Mouse (Mus musculus) forebrain, embryonic 11.5 days (tissue): ENCODE measurements around the gene Zfp217. TPM values are rescaled to one million over a fixed set of nuclear protein-coding genes. Genes with fewer than 3 reads are reported as not detected.

Experiments used
- ATAC-seq: fragments of 200-750 bp; cut with Nextera tagmentation; replicated peaks from 2 replicates; pipeline ENCODE4 v1.8.0; 2017; ENCODE audit warnings: moderate TSS enrichment; ENCODE audit not compliant: low FRiP score
- DNase-seq: peaks from one replicate; pipeline ENCODE4 v3.0.0-alpha.2; 2017; ENCODE audit warnings: low spot score
- H3K27ac ChIP-seq: fragments of 300-500 bp; sonication (generic); 2 replicates; pipeline ENCODE4 v1.5.1; 2014; ENCODE audit warnings: low read depth, low read length
- H3K27me3 ChIP-seq: fragments of 300-500 bp; sonication (generic); 2 replicates; pipeline ENCODE4 v1.6.1; 2014; ENCODE audit warnings: mild to moderate bottlenecking, low read length, mixed read lengths; ENCODE audit not compliant: control insufficient read depth, insufficient read depth
- H3K36me3 ChIP-seq: fragments of 300-500 bp; sonication (generic); 2 replicates; pipeline ENCODE4 v1.6.1; 2014; ENCODE audit warnings: mild to moderate bottlenecking, low read length, moderate library complexity, mixed read lengths; ENCODE audit not compliant: control insufficient read depth, insufficient read depth
- H3K4me1 ChIP-seq: fragments of 300-500 bp; sonication (generic); replicated peaks from 2 replicates; pipeline ENCODE4 v1.6.1; 2014; ENCODE audit warnings: low read length, mixed read lengths; ENCODE audit not compliant: control insufficient read depth, insufficient read depth
- H3K4me2 ChIP-seq: fragments of 300-500 bp; sonication (generic); 2 replicates; pipeline ENCODE4 v1.6.1; 2014; ENCODE audit warnings: low read depth, mild to moderate bottlenecking, low read length, moderate library complexity, mixed read lengths; ENCODE audit not compliant: severe bottlenecking
- H3K4me3 ChIP-seq: fragments of 300-500 bp; sonication (generic); 2 replicates; pipeline ENCODE4 v1.5.1; 2014; ENCODE audit warnings: low read depth, low read length
- H3K9ac ChIP-seq: fragments of 300-500 bp; sonication (generic); 2 replicates; pipeline ENCODE4 v1.6.1; 2014; ENCODE audit warnings: low read length
- H3K9me3 ChIP-seq: fragments of 300-500 bp; sonication (generic); 2 replicates; pipeline ENCODE4 v1.6.1; 2016; ENCODE audit warnings: low read length, mixed read lengths; ENCODE audit not compliant: control insufficient read depth
- WGBS: fragments of 180-500 bp; shearing (Covaris S2); extraction: QIAGEN DNeasy Blood & Tissue Kit; methylation state at CpG from one replicate; pipeline ENCODE4 v1.1.7; 2014; 5-methylcytosine and 5-hydroxymethylcytosine counted together
- polyA plus RNA-seq: library from polyadenylated mRNA; unstranded; fragments of >200 nt; fragmentation: Nextera tagmentation; extraction: Ambion mirVana; gene quantifications from 2 replicates; pipeline ENCODE4 v1.2.1, GENCODE M21; 2014

Gene Zfp217
- polyA plus RNA-seq, 1 experiment from 2014 or later, result 3.8 TPM

DNA sequence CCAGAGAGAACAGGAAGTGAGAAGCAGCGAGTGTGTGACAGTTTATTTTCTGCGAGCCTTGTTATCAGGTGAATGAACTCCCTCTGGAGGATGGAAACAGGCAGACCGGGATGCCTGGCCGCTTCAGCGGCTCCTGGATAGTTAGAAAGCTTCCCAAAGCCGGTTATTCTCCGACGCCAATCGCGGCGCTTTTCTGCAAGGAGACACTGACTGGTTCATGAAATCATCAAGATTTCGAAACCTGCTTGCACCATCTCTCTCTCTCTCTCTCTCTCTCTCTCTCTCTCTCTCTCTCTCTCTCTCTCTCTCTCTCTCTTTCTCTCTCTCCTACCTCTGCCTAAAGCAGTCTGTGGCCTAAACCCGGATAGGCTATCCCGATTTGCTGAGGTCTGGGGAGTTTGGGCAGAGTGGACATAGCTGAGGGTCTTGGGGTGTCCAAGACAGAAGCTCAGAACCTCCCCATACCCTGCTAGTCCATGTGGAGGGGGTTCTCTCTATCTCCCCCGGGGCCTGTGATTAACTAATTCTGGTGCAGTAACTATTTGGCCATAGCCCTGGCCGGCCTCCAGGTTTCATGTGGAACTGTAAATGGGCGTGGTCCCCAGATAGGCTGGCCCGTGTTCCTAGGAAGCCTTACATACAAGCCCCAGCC, 7.3 kb upstream of the Zfp217 start:
- DNase-seq, result peak; percentile 64
- no peak overlapping the region for H3K27ac ChIP-seq
- 15% methylated on average over 18 of the region's 18 CpGs for WGBS

DNA sequence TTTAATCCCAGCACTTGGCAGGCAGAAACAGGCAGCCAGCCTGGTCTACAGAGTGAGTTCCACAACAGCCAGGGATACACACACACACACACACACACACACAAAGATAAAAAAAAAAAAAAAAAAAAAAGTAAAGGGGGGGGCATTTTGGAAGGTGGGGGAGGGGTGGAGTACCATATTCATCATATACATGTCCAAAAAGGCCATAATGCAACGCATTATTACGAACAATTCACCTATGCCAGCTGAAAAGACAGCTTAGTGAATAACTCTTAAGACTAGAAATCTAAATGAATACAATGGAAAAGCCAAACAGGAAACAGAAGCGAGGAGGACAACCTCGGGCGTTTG, 6.8 kb upstream of the Zfp217 start:
- peaks cover 7% of the 10 kb centered on the region; the same call in 1 of the 2 replicates for H3K4me1 ChIP-seq
- H3K9me3 ChIP-seq, result no peaks in the 10 kb centered on the region
- 0 out of 2 replicates have a peak overlapping the region, but pooled peaks have one; percentile 1 for H3K9ac ChIP-seq
- ATAC-seq (no peak), DNase-seq (no peak)
- peak overlapping the region; percentile 44 for H3K4me2 ChIP-seq
- H3K27ac ChIP-seq, result no peak overlapping the region
- H3K36me3 ChIP-seq, result no peaks in the 10 kb centered on the region
- WGBS, result 17% methylated on average over 5 of the region's 5 CpGs
- H3K27me3 ChIP-seq, result no peaks in the 10 kb centered on the region; the same call in 1 of the 2 replicates
- H3K4me3 ChIP-seq, result peak overlapping the region; percentile 1; the same call in 1 of the 2 replicates

More for the DNA sequence above, 7.3 kb upstream of the Zfp217 start:
- Histone ChIP-seq H3K4me3 (peak overlapping the region; percentile 1; the same call in 1 of the 2 replicates), H3K9me3 (no peaks in the 10 kb centered on the region), H3K4me2 (peak overlapping the region; percentile 44), H3K36me3 (no peaks in the 10 kb centered on the region), H3K9ac (0 out of 2 replicates have a peak overlapping the region, but pooled peaks have one; percentile 1), H3K4me1 (peaks cover 7% of the 10 kb centered on the region; the same call in 1 of the 2 replicates), H3K27me3 (no peaks in the 10 kb centered on the region; the same call in 1 of the 2 replicates)
- 0 out of 2 replicates have a peak, but pooled peaks have one; percentile 42 for ATAC-seq

DNA sequence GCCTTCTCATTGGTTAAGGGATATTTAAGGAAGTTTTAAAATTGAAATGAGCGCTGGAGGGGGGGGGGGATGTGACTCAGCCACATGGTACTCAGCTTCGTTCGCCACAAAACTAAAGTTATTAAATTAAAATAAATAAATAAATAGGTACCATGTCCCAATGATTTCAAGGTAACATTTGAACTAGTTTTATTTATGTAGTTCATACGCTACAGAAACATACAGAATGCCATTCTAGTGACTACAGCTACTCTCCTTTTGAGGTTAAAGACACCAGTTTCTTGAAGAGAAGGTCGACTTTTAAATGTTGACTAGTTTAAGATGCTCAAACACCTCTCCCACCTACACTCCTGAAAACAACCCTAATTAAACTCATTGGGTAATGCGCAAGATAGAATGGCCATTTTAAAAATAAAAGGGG, 6.4 kb upstream of the Zfp217 start:
- DNase-seq (no peak), ATAC-seq (no peak)
- peak overlapping the region; percentile 59; the same call in 1 of the 2 replicates for H3K4me2 ChIP-seq
- 17% methylated on average over 6 of the region's 6 CpGs for WGBS
- no peaks in the 10 kb centered on the region for H3K36me3 ChIP-seq
- peaks cover 7% of the 10 kb centered on the region; the same call in 1 of the 2 replicates for H3K4me1 ChIP-seq
- no peaks in the 10 kb centered on the region; the same call in 1 of the 2 replicates for H3K27me3 ChIP-seq
- H3K27ac ChIP-seq, result no peak overlapping the region
- no peak overlapping the region for H3K4me3 ChIP-seq
- H3K9me3 ChIP-seq, result no peaks in the 10 kb centered on the region
- H3K9ac ChIP-seq, result no peak overlapping the region

GRCm38 (mm10) chr2:170153421-170154271, 5.7 kb upstream of the Zfp217 start:
- Histone ChIP-seq H3K36me3 (no peaks in the 10 kb centered on the region), H3K9me3 (no peaks in the 10 kb centered on the region), H3K27ac (no peak overlapping the region), H3K9ac (peak overlapping the region; percentile 54), H3K4me3 (peak overlapping the region; percentile 26), H3K27me3 (no peaks in the 10 kb centered on the region; the same call in 1 of the 2 replicates), H3K4me2 (peak overlapping the region; percentile 59), H3K4me1 (peaks cover 7% of the 10 kb centered on the region; the same call in 1 of the 2 replicates)
- WGBS, result 1% methylated on average over 37 of the region's 37 CpGs
- 0 out of 2 replicates have a peak, but pooled peaks have one; percentile 34 for ATAC-seq
- peak; percentile 60 for DNase-seq

DNA sequence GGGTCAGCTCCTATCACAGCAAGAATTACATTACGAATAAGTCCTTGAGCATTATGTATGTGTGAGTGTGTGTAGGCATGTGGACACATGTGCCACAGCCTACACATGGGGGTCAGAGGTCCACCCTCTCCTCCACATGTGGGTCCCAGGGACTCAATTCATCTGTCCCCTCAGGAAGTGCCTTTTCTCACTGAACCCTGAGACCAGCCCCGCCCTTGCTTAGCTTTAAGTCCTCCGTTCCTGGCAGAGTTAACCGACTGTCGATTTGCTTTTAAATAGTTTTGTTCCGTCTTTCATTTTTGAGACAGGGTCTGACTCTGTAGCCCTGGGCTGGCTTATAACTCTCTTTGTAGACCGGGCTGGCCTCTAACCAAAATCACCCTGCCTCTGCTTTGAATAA, 5.0 kb upstream of the Zfp217 start:
- H3K36me3 ChIP-seq, result no peaks in the 10 kb centered on the region
- no peak overlapping the region for H3K9ac ChIP-seq
- DNase-seq (no peak), ATAC-seq (peak; percentile 28; the same call in 1 of the 2 replicates)
- peak overlapping the region; percentile 59; the same call in 1 of the 2 replicates for H3K4me2 ChIP-seq
- 30% methylated on average over 7 of the region's 7 CpGs for WGBS
- H3K9me3 ChIP-seq, result no peaks in the 10 kb centered on the region
- H3K27me3 ChIP-seq, result no peaks in the 10 kb centered on the region; the same call in 1 of the 2 replicates
- no peak overlapping the region for H3K27ac ChIP-seq
- peaks cover 7% of the 10 kb centered on the region; the same call in 1 of the 2 replicates for H3K4me1 ChIP-seq
- no peak overlapping the region for H3K4me3 ChIP-seq

DNA sequence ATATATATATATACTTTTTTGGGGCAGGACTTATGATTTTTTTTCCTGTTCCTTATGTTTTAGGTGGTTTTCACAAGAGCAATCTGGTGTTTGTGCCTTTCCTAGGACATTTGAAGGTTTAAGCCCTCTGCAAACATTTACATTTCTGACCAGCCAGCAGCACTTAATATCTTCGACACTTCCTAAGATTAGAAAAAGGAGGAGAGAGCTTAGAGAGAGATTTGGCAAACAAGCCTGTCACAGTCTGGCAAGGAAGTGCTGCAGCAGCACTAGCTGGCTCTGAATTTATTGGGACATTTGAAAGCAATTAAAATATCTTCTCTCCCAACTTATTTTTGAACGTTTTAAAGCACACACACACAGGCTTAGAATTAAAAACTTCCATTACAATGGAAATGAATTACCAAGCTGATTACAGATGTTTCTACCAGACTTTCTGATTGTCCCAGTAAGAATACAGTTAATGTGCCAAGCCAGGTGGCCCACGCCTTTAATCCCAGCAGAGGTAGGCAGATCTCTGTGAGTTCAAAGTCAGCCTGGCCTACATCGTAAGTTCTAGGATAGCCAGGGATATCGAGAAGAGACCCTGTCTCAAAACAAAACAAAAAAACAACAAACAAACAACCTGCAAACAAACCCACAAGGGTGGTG, 4.3 kb upstream of the Zfp217 start:
- 73% methylated on average over 5 of the region's 5 CpGs for WGBS

GRCm38 (mm10) chr2:170151470-170151869, 3.6 kb upstream of the Zfp217 start:
- H3K4me2 ChIP-seq, result no peak overlapping the region
- H3K36me3 ChIP-seq, result no peaks in the 10 kb centered on the region
- no peak overlapping the region for H3K9ac ChIP-seq
- no peaks in the 10 kb centered on the region; the same call in 1 of the 2 replicates for H3K27me3 ChIP-seq
- H3K4me1 ChIP-seq, result peaks cover 7% of the 10 kb centered on the region; the same call in 1 of the 2 replicates
- H3K27ac ChIP-seq, result no peak overlapping the region
- whole genome bisulfite sequencing, result 87% methylated on average over 8 of the region's 8 CpGs
- ATAC-seq, result no peak
- no peak overlapping the region for H3K4me3 ChIP-seq
- no peaks in the 10 kb centered on the region for H3K9me3 ChIP-seq
- no peak for DNase-seq

More for the DNA sequence above, 4.3 kb upstream of the Zfp217 start:
- Histone ChIP-seq H3K4me3 (no peak overlapping the region), H3K27ac (no peak overlapping the region), H3K36me3 (no peaks in the 10 kb centered on the region), H3K9ac (no peak overlapping the region), H3K4me2 (no peak overlapping the region), H3K4me1 (peaks cover 7% of the 10 kb centered on the region; the same call in 1 of the 2 replicates), H3K27me3 (no peaks in the 10 kb centered on the region; the same call in 1 of the 2 replicates), H3K9me3 (no peaks in the 10 kb centered on the region)
- ATAC-seq (no peak), DNase-seq (no peak)

GRCm38 (mm10) chr2:170148828-170149227, 925 bp upstream of the Zfp217 start:
- no peak for ATAC-seq
- Histone ChIP-seq H3K27ac (no peak overlapping the region), H3K4me1 (peaks cover 7% of the 10 kb centered on the region; the same call in 1 of the 2 replicates), H3K36me3 (no peaks in the 10 kb centered on the region), H3K9me3 (no peaks in the 10 kb centered on the region), H3K27me3 (no peaks in the 10 kb centered on the region; the same call in 1 of the 2 replicates), H3K4me3 (no peak overlapping the region), H3K9ac (no peak overlapping the region), H3K4me2 (no peak overlapping the region)
- WGBS, result 78% methylated on average over 7 of the region's 7 CpGs
- DNase-seq, result no peak
